In genomic region chr16:20279395-20279794, GRCm38 (mm10) we compare ENCODE assay signal across 33 mouse cellular contexts. TPM values are rescaled to one million over a fixed set of nuclear protein-coding genes. Genes with fewer than 3 reads are reported as not detected.
DNase-seq lines count a peak whose midpoint lies in the region; ATAC-seq and TF ChIP-seq lines count a peak whose summit lies in the region.
"Had no signal": no experiment of that assay in that cellular context is flagged by ENCODE, and none has a peak within 500 bp of the region (broad histone marks: within the 10 kb centered on the region; RNA-seq: fewer than 3 reads in every experiment).

No protein-coding gene starts in this region.

- 68% methylated on average over 5 of the region's 5 CpGs for WGBS in heart, adult 2 months
- WGBS in heart, embryonic 12.5 days, result 77% methylated on average over 5 of the region's 5 CpGs
- 68% methylated on average over 5 of the region's 5 CpGs for WGBS in heart, postnatal 0 days

- H3K79me2 ChIP-seq in heart, adult 2 months (replicated peaks; ENCODE audit: control insufficient read depth, insufficient read depth, low read length), result no peaks in the 10 kb centered on the region

- H3K4me2 ChIP-seq in heart, embryonic 12.5 days, result no peak overlapping the region
- H3K4me2 ChIP-seq in heart, postnatal 0 days (ENCODE audit: low read depth, low read length), result no peak overlapping the region
- H3K4me2 ChIP-seq: embryonic facial prominence, embryonic 12.5 days; embryonic facial prominence, embryonic 15.5 days; hindbrain, embryonic 12.5 days; hindbrain, embryonic 15.5 days had no signal

- peak in 1 of 2 experiments; percentile 8 for DNase-seq in heart, adult 2 months
- peak; percentile 16 for DNase-seq in heart, postnatal 0 days (ENCODE audit: low spot score)
- DNase-seq in heart, adult 11 months, result no peak
- no peak for DNase-seq in layer of hippocampus, adult 2 months (ENCODE audit: low spot score in 2 of 2)
- no peak for DNase-seq in layer of hippocampus, adult 9-10 months (ENCODE audit: low spot score)
- DNase-seq in skeletal muscle tissue, adult 2 months (ENCODE audit: low read depth, low spot score), result peak; percentile 15
- DNase-seq: adrenal gland, adult 2 months; adrenal gland, postnatal 14 days; B cell, adult 2 months; cerebellum, adult 11 months; cerebellum, adult 2 months; cerebellum, adult 9-11 months; cerebellum, postnatal 25 days; forebrain, postnatal 0 days; gastrocnemius, postnatal 25 days; kidney, adult 18-20 months had no signal

- no peak overlapping the region for H3K4me3 ChIP-seq in heart, adult 2 months
- H3K4me3 ChIP-seq in heart, embryonic 12.5 days, result no peak overlapping the region
- no peak overlapping the region for H3K4me3 ChIP-seq in heart, postnatal 0 days (ENCODE audit: low read depth, low read length)
- H3K4me3 ChIP-seq in layer of hippocampus, adult 2 months, result no peak overlapping the region
- H3K4me3 ChIP-seq: embryonic facial prominence, embryonic 12.5 days; embryonic facial prominence, embryonic 15.5 days; heart, embryonic 10.5 days; hindbrain, embryonic 12.5 days; hindbrain, embryonic 15.5 days had no signal

- H3K9ac ChIP-seq in heart, adult 2 months (ENCODE audit: low read depth, low read length), result no peak overlapping the region
- H3K9ac ChIP-seq in heart, embryonic 12.5 days, result no peak overlapping the region
- H3K9ac ChIP-seq in heart, postnatal 0 days (replicated peaks; ENCODE audit: low read depth, low read length), result no peak overlapping the region
- H3K9ac ChIP-seq: embryonic facial prominence, embryonic 12.5 days; embryonic facial prominence, embryonic 15.5 days; forebrain, postnatal 0 days; hindbrain, embryonic 12.5 days; hindbrain, embryonic 15.5 days had no signal

- no peak for TF ChIP-seq EP300 in heart, adult 2 months (IDR thresholded peaks at IDR 0.05; ENCODE audit: insufficient read depth, low read depth, low read length)
- TF ChIP-seq EP300 in heart, postnatal 0 days (IDR thresholded peaks at IDR 0.05; ENCODE audit: low read depth), result no peak

- ATAC-seq in heart, embryonic 12.5 days (ENCODE audit: insufficient number of reproducible peaks, low FRiP score), result no peak
- 0 out of 2 replicates have a peak, but pooled peaks have one; percentile 58 for ATAC-seq in heart, postnatal 0 days (ENCODE audit: insufficient read depth, low read depth)
- ATAC-seq: forebrain, embryonic 14.5 days; forebrain, postnatal 0 days; Patski had no signal

- H3K27me3 ChIP-seq in heart, adult 2 months (ENCODE audit: control insufficient read depth, insufficient read depth, low read length), result no peaks in the 10 kb centered on the region
- H3K27me3 ChIP-seq in heart, embryonic 12.5 days (replicated peaks), result no peaks in the 10 kb centered on the region
- no peaks in the 10 kb centered on the region for H3K27me3 ChIP-seq in heart, postnatal 0 days (ENCODE audit: control insufficient read depth, insufficient read depth, low read length)
- H3K27me3 ChIP-seq: CH12.LX; embryonic facial prominence, embryonic 12.5 days; embryonic facial prominence, embryonic 15.5 days; hindbrain, embryonic 12.5 days; hindbrain, embryonic 15.5 days; Patski had no signal

- H3K27ac ChIP-seq in heart, adult 2 months, result peak overlapping the region; percentile 72
- no peak overlapping the region; the same call in 1 of the 2 replicates for H3K27ac ChIP-seq in heart, embryonic 12.5 days (ENCODE audit: poor library complexity, severe bottlenecking)
- peak overlapping the region; percentile 38; the same call in 1 of the 2 replicates for H3K27ac ChIP-seq in heart, postnatal 0 days (ENCODE audit: low read depth)
- peak overlapping the region; percentile 55 for H3K27ac ChIP-seq in layer of hippocampus, adult 2 months
- H3K27ac ChIP-seq: embryonic facial prominence, embryonic 12.5 days; embryonic facial prominence, embryonic 15.5 days; heart, embryonic 10.5 days; hindbrain, embryonic 12.5 days; hindbrain, embryonic 15.5 days had no signal

- peaks cover 3% of the 10 kb centered on the region; the same call in 1 of the 2 replicates for H3K4me1 ChIP-seq in heart, adult 2 months (ENCODE audit: control insufficient read depth, insufficient read depth, low read length)
- H3K4me1 ChIP-seq in heart, embryonic 12.5 days (replicated peaks), result peaks cover 3% of the 10 kb centered on the region; the same call in 1 of the 2 replicates
- H3K4me1 ChIP-seq in heart, postnatal 0 days (ENCODE audit: control insufficient read depth, insufficient read depth), result peaks cover 4% of the 10 kb centered on the region; the same call in 1 of the 2 replicates
- H3K4me1 ChIP-seq: embryonic facial prominence, embryonic 12.5 days; embryonic facial prominence, embryonic 15.5 days; heart, embryonic 10.5 days; hindbrain, embryonic 12.5 days; hindbrain, embryonic 15.5 days had no signal

- intact Hi-C loops in heart, adult 2 months (cut with DNase I), result no loop called here

- H3K9me3 ChIP-seq in heart, embryonic 12.5 days (replicated peaks), result no peaks in the 10 kb centered on the region
- no peaks in the 10 kb centered on the region for H3K9me3 ChIP-seq in heart, postnatal 0 days (replicated peaks; ENCODE audit: control insufficient read depth, low read length)
- H3K9me3 ChIP-seq: embryonic facial prominence, embryonic 12.5 days; embryonic facial prominence, embryonic 15.5 days; G1E; heart, embryonic 10.5 days; hindbrain, embryonic 12.5 days; hindbrain, embryonic 15.5 days had no signal

- peaks cover 13% of the 10 kb centered on the region for H3K36me3 ChIP-seq in heart, adult 2 months (ENCODE audit: control insufficient read depth, insufficient read depth, low read length)
- H3K36me3 ChIP-seq in heart, embryonic 12.5 days, result peaks cover 62% of the 10 kb centered on the region
- H3K36me3 ChIP-seq in heart, postnatal 0 days (replicated peaks; ENCODE audit: control insufficient read depth, insufficient read depth, low read length), result peaks cover 57% of the 10 kb centered on the region

- TF ChIP-seq POLR2A in heart, adult 2 months (IDR thresholded peaks at IDR 0.05; ENCODE audit: insufficient read depth, low read depth, low read length), result no peak

- no peak for TF ChIP-seq CTCF in heart, adult 2 months (IDR thresholded peaks at IDR 0.05)
- TF ChIP-seq CTCF in heart, postnatal 0 days (IDR thresholded peaks at IDR 0.05; ENCODE audit: low read depth), result no peak
- TF ChIP-seq CTCF in layer of hippocampus, adult 2 months (conservative IDR thresholded peaks at IDR 0.05), result no peak

RNA-seq across cellular contexts. Expression of gene Parl, which starts 22.8 kb away (rescaled TPM):
- total RNA-seq in heart, adult 2 months (2021), result 10 to 100 TPM; 86.6 to 91.0 TPM
- 48.7 and 69.0 TPM in 2 replicates for polyA plus RNA-seq in heart, adult 2 months (2012; rRNA removed)
- polyA plus RNA-seq in heart, embryonic 12.5 days (2016; fragmentation: Nextera tagmentation; extraction: Ambion mirVana), result 74.6 and 75.8 TPM in 2 replicates
- 46.7 and 137 TPM in 2 replicates for total RNA-seq in heart, postnatal 0 days (2014; rRNA removed; ENCODE audit: low replicate concordance)
- polyA plus RNA-seq in heart, postnatal 0 days (2015; fragmentation: Nextera tagmentation; extraction: Ambion mirVana), result 114 and 119 TPM in 2 replicates
- total RNA-seq in layer of hippocampus, adult 2 months (2021), result 10 to 100 TPM; 51.4 to 56.4 TPM

RNA-seq across cellular contexts. Expression of gene Map6d1, which starts 38.2 kb away (rescaled TPM):
- total RNA-seq in heart, adult 2 months (2021), result 1 to 10 TPM; 1.0 to 1.6 TPM
- polyA plus RNA-seq in heart, adult 2 months (2012; rRNA removed), result 0.23 and 0.67 TPM in 2 replicates
- polyA plus RNA-seq in heart, embryonic 12.5 days (2016; fragmentation: Nextera tagmentation; extraction: Ambion mirVana), result 1.3 TPM in 2 replicates
- 0.19 and 1.9 TPM in 2 replicates for total RNA-seq in heart, postnatal 0 days (2014; rRNA removed; ENCODE audit: low replicate concordance)
- 0.18 and 0.19 TPM in 2 replicates for polyA plus RNA-seq in heart, postnatal 0 days (2015; fragmentation: Nextera tagmentation; extraction: Ambion mirVana)
- total RNA-seq in layer of hippocampus, adult 2 months (2021), result 10 to 100 TPM; 31.9 to 35.2 TPM
- total RNA-seq: common myeloid progenitor, adult 5-6 weeks; G1E; granulocyte monocyte progenitor cell, adult 5-6 weeks; hematopoietic stem cell, adult 5-6 weeks had no signal
- polyA plus RNA-seq: G1E had no signal

RNA-seq across cellular contexts. Expression of gene Cyp2ab1, which starts 45.8 kb away (rescaled TPM):
- total RNA-seq in heart, adult 2 months (2021), result 1 to 10 TPM in 1 of 2 experiments, under 1 TPM in 1; 0.68 to 1.0 TPM
- polyA plus RNA-seq in heart, adult 2 months (2012; rRNA removed), result 0.32 and 0.90 TPM in 2 replicates
- not detected in 2 replicates for polyA plus RNA-seq in heart, embryonic 12.5 days (2016; fragmentation: Nextera tagmentation; extraction: Ambion mirVana)
- total RNA-seq in heart, postnatal 0 days (2014; rRNA removed; ENCODE audit: low replicate concordance), result not detected in 2 replicates
- 0.12 TPM in 1 of 2 replicates, not detected in the other for polyA plus RNA-seq in heart, postnatal 0 days (2015; fragmentation: Nextera tagmentation; extraction: Ambion mirVana)
- total RNA-seq in layer of hippocampus, adult 2 months (2021), result not detected
- total RNA-seq: CH12.LX; forebrain, postnatal 0 days; G1E had no signal
- polyA plus RNA-seq: cerebellum, adult 2 months; embryonic facial prominence, embryonic 12.5 days; forebrain, embryonic 11.5 days; forebrain, embryonic 14.5 days; forebrain, postnatal 0 days; frontal cortex, adult 2 months; G1E; heart, embryonic 10.5 days; heart, embryonic 14.5 days; hindbrain, embryonic 12.5 days; hindbrain, embryonic 15.5 days; intestine, embryonic 14.5 days had no signal

Comparison
In these comparisons a context has a peak if more than half of its experiments do, and no peak if none do; other contexts are left out.
1. DNase-seq: peak in heart, postnatal 0 days (single experiment) and skeletal muscle tissue, adult 2 months (single experiment); none in heart, adult 11 months (single experiment), layer of hippocampus, adult 2 months (0 of 2) and layer of hippocampus, adult 9-10 months (single experiment).
2. RNA of gene Map6d1, which starts 38.2 kb away (total RNA-seq): 31.9 to 35.2 TPM in layer of hippocampus, adult 2 months; 0.19 to 1.9 TPM in heart, postnatal 0 days and 1.0 to 1.6 TPM in heart, adult 2 months; every median in the first group is over 10 times any median in the second.